Mouse (Mus musculus): ENCODE results near the gene Krt2. TPM values are rescaled to one million over a fixed set of nuclear protein-coding genes. Genes with fewer than 3 reads are reported as not detected.

Krt2 gene
- total and polyA plus RNA-seq, 3 experiments, result not detected

DNA sequence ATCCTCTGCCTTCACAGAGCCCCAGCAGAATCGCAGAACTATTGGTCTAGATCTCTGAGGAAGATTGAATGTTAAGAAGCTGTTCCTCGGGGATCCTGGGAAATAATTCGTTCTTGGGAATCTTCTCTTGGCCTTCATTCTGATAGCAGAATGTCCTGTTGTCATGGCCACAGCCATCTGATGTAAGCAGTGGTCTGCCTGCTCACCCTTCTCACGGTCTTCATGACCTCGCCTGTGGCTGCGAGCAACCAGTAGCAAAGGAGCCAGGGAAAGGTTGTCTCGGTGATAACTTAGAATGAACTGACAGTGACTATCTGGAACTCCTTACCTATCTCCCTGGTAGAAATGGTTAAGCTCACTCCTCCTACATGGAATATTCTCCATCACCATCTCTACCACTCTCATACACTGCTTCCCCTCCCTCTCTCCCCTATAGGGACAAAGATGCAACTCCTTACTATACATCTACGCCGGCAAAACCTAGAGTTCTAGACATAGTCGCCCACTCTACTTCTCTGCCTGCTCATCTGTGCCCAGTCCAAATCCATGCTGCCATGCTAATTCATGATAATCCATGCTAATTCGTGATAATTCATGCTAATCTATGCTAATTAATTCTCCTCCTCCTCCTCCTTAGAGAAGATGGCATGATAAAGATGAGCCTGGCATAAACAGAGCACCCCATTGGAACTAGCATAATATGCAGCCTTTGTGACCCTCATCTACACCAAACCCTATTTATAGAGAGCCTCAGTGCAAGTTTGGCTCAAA lies 14.7 kb downstream of the Krt2 start:
- H3K4me1 ChIP-seq (ENCODE audit: control insufficient read depth in 1 of 2, insufficient read depth in 2 of 2, low read length in 2 of 2), result no peaks in the 10 kb centered on the region
- H3K79me2 ChIP-seq (ENCODE audit: control insufficient read depth, insufficient read depth, low read length, poor library complexity), result no peaks in the 10 kb centered on the region
- no peak for DNase-seq (ENCODE audit: low read depth, low spot score)
- no peak overlapping the region for H3K27ac ChIP-seq (ENCODE audit: control insufficient read depth, low read depth, low read length)
- H3K36me3 ChIP-seq (ENCODE audit: control insufficient read depth in 1 of 2, insufficient read depth in 2 of 2, low read length in 2 of 2), result no peaks in the 10 kb centered on the region
- no peak overlapping the region for H3K4me3 ChIP-seq (ENCODE audit: control insufficient read depth in 1 of 2, insufficient read depth in 1 of 2, low read depth in 2 of 2, low read length in 2 of 2)
- H3K9me3 ChIP-seq (replicated peaks; ENCODE audit: insufficient read depth, low read length), result no peaks in the 10 kb centered on the region
- peaks cover 0 to 2% of the 10 kb centered on the region in 2 experiments; a peak in 1 of 4 replicates for H3K27me3 ChIP-seq (ENCODE audit: control insufficient read depth in 1 of 2, insufficient read depth in 2 of 2, low read length in 2 of 2)
- TF ChIP-seq MYB (IDR thresholded peaks at IDR 0.05; ENCODE audit: low read depth, low read length) (no peak), POLR2A (IDR thresholded peaks at IDR 0.05; ENCODE audit: control insufficient read depth in 1 of 2, insufficient read depth in 1 of 2, low read depth in 1 of 2, low read length in 2 of 2, poor library complexity in 1 of 2) (no peak), CHD2 (IDR thresholded peaks at IDR 0.05; ENCODE audit: low read length) (no peak), GABPA (IDR thresholded peaks at IDR 0.05; ENCODE audit: low read depth, low read length) (no peak), EP300 (IDR thresholded peaks at IDR 0.05; ENCODE audit: low read depth in 1 of 2, low read length in 2 of 2) (no peak)
- H3K9ac ChIP-seq (ENCODE audit: control insufficient read depth, low read depth, low read length, poor library complexity, severe bottlenecking), result no peak overlapping the region

DNA sequence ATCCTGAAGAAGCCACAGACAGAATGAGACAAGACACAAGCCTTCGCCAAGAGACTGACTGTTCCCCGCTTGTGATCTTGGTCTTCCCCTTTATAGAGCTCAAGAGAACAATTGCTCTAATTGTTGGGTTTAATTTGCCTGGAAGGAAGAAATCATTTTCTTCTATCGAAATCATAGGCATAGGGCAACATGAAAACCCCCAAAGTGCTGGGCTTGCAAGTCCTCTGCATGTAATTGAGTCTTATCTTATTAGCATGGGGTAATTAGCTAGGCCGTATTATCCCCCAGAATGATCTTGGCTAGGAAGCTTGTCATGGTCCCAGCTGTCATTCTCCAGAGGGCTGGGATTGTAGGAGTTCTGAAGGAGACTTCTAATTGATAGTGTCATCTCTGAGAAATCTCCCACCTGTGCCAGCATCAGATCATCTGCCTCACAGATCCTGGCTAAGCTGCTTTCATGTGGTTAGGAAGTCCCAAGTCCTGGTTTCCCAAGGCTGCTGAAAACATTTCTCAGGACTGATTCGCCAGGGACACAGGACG lies 15.6 kb downstream of the Krt2 start, which contains the start of gene Krt73:
Gene Krt73, minus strand, starts transcription at position 51 of the 540 bp plus-strand sequence.
- Histone ChIP-seq H3K36me3 (ENCODE audit: control insufficient read depth in 1 of 2, insufficient read depth in 2 of 2, low read length in 2 of 2) (no peaks in the 10 kb centered on the region), H3K4me3 (ENCODE audit: control insufficient read depth in 1 of 2, insufficient read depth in 1 of 2, low read depth in 2 of 2, low read length in 2 of 2) (no peak within 1 kb of the TSS), H3K27ac (ENCODE audit: control insufficient read depth, low read depth, low read length) (no peak within 1 kb of the TSS), H3K79me2 (ENCODE audit: control insufficient read depth, insufficient read depth, low read length, poor library complexity) (no peaks in the 10 kb centered on the region), H3K9me3 (replicated peaks; ENCODE audit: insufficient read depth, low read length) (no peaks in the 10 kb centered on the region), H3K4me1 (ENCODE audit: control insufficient read depth in 1 of 2, insufficient read depth in 2 of 2, low read length in 2 of 2) (no peaks in the 10 kb centered on the region), H3K9ac (ENCODE audit: control insufficient read depth, low read depth, low read length, poor library complexity, severe bottlenecking) (no peak within 1 kb of the TSS), H3K27me3 (ENCODE audit: control insufficient read depth in 1 of 2, insufficient read depth in 2 of 2, low read length in 2 of 2) (peaks cover 0 to 2% of the 10 kb centered on the region in 2 experiments; a peak in 1 of 4 replicates)
- TF ChIP-seq CHD2 (IDR thresholded peaks at IDR 0.05; ENCODE audit: low read length) (no peak), ZMIZ1 (IDR thresholded peaks at IDR 0.05; ENCODE audit: low read depth, low read length) (no peak), GABPA (IDR thresholded peaks at IDR 0.05; ENCODE audit: low read depth, low read length) (no peak), MAX (IDR thresholded peaks at IDR 0.05; ENCODE audit: low read length) (no peak), ETS1 (IDR thresholded peaks at IDR 0.05; ENCODE audit: low read depth, low read length) (no peak), CTCF (IDR thresholded peaks at IDR 0.05 in 2 of 3, conservative IDR thresholded peaks at IDR 0.05 in 1 of 3; ENCODE audit: control insufficient read depth in 1 of 3, insufficient read depth in 1 of 3, low read depth in 2 of 3, low read length in 3 of 3, poor library complexity in 1 of 3, severe bottlenecking in 1 of 3) (no peak), GATA1 (IDR thresholded peaks at IDR 0.05; ENCODE audit: low read depth, low read length) (no peak), POLR2A (IDR thresholded peaks at IDR 0.05; ENCODE audit: control insufficient read depth in 1 of 2, insufficient read depth in 1 of 2, low read depth in 1 of 2, low read length in 2 of 2, poor library complexity in 1 of 2) (no peak), POLR2AphosphoS5 (IDR thresholded peaks at IDR 0.05; ENCODE audit: borderline replicate concordance, low read depth, low read length) (no peak), JUND (IDR thresholded peaks at IDR 0.05; ENCODE audit: low read depth, low read length) (no peak), RCOR1 (IDR thresholded peaks at IDR 0.05; ENCODE audit: low read depth, low read length) (no peak)
- no peak for DNase-seq (ENCODE audit: low read depth, low spot score)

Data from MEL (cell line).